Mouse (Mus musculus) cortical plate, adult 2 months (tissue): ENCODE measurements around the gene Tmem108. TPM values are rescaled to one million over a fixed set of nuclear protein-coding genes. Genes with fewer than 3 reads are reported as not detected.

Experiments
- H3K27ac ChIP-seq: fragments of 200-500 bp; 2 replicates; pipeline ENCODE4 v1.5.1; 2012; ENCODE audit warnings: low read length, control low read depth, inconsistent platforms; ENCODE audit not compliant: insufficient read depth
- H3K4me1 ChIP-seq: fragments of 200-500 bp; 2 replicates; pipeline ENCODE4 v1.6.1; 2011; ENCODE audit warnings: low read length; ENCODE audit not compliant: control insufficient read depth, insufficient read depth
- H3K4me3 ChIP-seq: fragments of 200-500 bp; 2 replicates; pipeline ENCODE4 v1.5.1; 2011; ENCODE audit warnings: mild to moderate bottlenecking, low read length, control low read depth; ENCODE audit not compliant: insufficient read depth
- CTCF ChIP-seq: fragments of 200-500 bp; IDR thresholded peaks from 2 replicates; pipeline ENCODE4 v1.5.1; 2011; ENCODE audit warnings: mild to moderate bottlenecking, control low read depth, low read length; ENCODE audit not compliant: insufficient read depth; ENCODE audit errors: extremely low read depth
- POLR2A ChIP-seq: fragments of 200-500 bp; IDR thresholded peaks from 2 replicates; pipeline ENCODE4 v1.6.1; 2011; ENCODE audit warnings: mild to moderate bottlenecking, low read length, control low read depth; ENCODE audit not compliant: insufficient read depth; ENCODE audit errors: extremely low read depth
- polyA plus RNA-seq: library from polyadenylated mRNA; depleted of rRNA; stranded (reverse); fragments of >200 nt; gene quantifications from 2 replicates; pipeline ENCODE4 v1.2.3, GENCODE M21; 2012

The Tmem108 gene
- polyA plus RNA-seq, 1 experiment, result 21.4 TPM

- H3K4me1 ChIP-seq, result peaks cover 5% of the 10 kb centered on the region
- no peak overlapping the region for H3K4me3 ChIP-seq
- no peak for TF ChIP-seq CTCF
- no peak for TF ChIP-seq POLR2A
- no peak overlapping the region for H3K27ac ChIP-seq
Measured at GRCm38 (mm10) chr9:103503586-103504298, 257.9 kb downstream of the Tmem108 start.

- no peak overlapping the region for H3K27ac ChIP-seq
- no peak overlapping the region for H3K4me3 ChIP-seq
- peaks cover 5% of the 10 kb centered on the region for H3K4me1 ChIP-seq
- no peak for TF ChIP-seq POLR2A
- TF ChIP-seq CTCF, result no peak
Measured at GRCm38 (mm10) chr9:103502655-103503054, 259.0 kb downstream of the Tmem108 start.

DNA sequence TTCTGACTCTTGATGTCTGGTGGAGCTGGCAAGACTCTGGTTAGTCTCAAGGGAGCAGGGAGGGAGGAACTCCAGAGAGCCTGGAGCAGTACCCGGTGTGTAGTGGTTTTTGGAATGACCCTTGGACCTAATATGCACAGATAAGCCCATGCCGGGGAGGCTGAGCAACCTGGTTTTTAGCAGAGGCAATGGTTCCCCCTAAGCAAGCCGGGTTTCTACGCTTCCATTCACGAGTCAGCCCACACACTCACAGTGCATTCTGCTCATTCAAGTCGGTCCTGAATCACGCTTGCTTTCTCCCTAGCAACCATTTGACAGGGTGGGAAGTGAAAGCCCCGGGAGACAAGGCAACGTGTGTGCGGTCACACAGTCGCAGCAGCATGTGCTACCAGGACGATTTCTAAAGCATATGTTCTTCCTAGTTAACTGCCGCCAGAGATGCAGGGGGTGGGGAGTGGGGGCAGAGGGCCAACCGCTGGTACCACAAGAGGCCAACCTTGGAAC lies 259.7 kb downstream of the Tmem108 start:
- TF ChIP-seq CTCF (no peak), POLR2A (no peak)
- Histone ChIP-seq H3K4me1 (peaks cover 5% of the 10 kb centered on the region), H3K27ac (no peak overlapping the region), H3K4me3 (no peak overlapping the region)

- no peak overlapping the region for H3K4me3 ChIP-seq
- no peak for TF ChIP-seq CTCF
- TF ChIP-seq POLR2A, result no peak
- peaks cover 3% of the 10 kb centered on the region for H3K4me1 ChIP-seq
- H3K27ac ChIP-seq, result no peak overlapping the region
Measured at GRCm38 (mm10) chr9:103499366-103499765, 262.3 kb downstream of the Tmem108 start.

DNA sequence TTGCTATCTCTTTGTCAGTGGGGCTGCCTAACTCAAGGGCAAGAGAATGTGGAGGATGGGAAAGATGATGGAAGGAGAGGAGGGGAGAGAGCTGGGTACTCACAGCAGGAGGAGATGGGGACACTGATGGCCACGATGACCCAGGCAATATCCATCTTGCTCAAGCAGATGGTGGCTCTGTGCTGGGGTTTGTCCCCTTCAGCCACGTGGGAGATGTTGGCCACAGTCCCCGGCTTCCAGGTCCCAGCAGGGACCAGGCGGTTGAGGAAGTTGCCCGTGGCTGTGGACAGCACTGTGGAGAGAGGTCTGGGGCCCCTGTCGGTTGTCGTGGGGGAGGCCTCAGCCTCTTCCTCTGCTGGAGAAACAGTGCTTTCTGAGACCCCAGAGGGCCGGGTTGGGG lies 262.9 kb downstream of the Tmem108 start:
- Histone ChIP-seq H3K4me3 (no peak overlapping the region), H3K4me1 (peaks cover 3% of the 10 kb centered on the region), H3K27ac (no peak overlapping the region)
- TF ChIP-seq CTCF, result no peak
- TF ChIP-seq POLR2A, result no peak

GRCm38 (mm10) chr9:103495391-103495790 lies 266.2 kb downstream of the Tmem108 start:
- peaks cover 2% of the 10 kb centered on the region for H3K4me1 ChIP-seq
- H3K27ac ChIP-seq, result no peak overlapping the region
- no peak overlapping the region for H3K4me3 ChIP-seq
- no peak for TF ChIP-seq POLR2A
- TF ChIP-seq CTCF, result no peak

DNA sequence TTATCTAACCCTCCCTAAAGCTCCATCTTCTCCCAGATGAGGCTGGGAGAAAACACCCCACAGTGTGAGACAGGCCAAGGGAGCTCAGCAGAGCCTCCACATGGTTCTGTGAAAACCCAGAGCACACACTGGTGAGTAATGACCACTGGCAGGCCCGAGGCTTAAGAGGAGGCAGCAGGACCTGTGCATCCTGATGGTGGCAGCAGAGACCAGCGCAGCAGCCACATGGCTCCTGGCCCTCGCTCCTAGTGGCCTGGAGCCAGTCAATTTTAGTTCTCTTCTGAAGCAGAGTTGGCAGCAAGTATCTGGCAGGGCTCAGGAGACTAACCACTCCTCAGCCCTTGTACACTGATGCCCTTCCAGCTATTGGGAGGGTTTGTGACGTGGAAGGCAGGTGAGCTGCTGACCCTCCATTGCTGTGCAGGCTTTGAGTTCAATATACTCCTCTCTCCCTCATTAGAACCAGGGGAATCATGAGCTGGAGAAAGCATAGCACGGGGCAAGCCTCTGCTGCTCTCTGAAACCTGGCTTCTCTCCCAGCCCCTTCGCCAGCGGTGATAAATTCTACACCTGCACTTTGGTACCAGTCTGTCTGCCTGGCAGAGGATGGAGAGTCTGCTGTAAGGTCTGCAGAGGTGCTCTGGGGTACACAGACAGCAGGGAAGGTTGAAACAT lies 267.2 kb downstream of the Tmem108 start:
- TF ChIP-seq CTCF (peak; percentile 95), POLR2A (no peak)

GRCm38 (mm10) chr9:103491985-103492384 lies 269.7 kb downstream of the Tmem108 start:
- TF ChIP-seq POLR2A (no peak), CTCF (no peak)
- no peak overlapping the region for H3K4me3 ChIP-seq
- no peak overlapping the region for H3K27ac ChIP-seq
- H3K4me1 ChIP-seq, result peaks cover 2% of the 10 kb centered on the region

More for the DNA sequence above, 267.2 kb downstream of the Tmem108 start:
- Histone ChIP-seq H3K27ac (no peak overlapping the region), H3K4me3 (no peak overlapping the region), H3K4me1 (peaks cover 2% of the 10 kb centered on the region)

DNA sequence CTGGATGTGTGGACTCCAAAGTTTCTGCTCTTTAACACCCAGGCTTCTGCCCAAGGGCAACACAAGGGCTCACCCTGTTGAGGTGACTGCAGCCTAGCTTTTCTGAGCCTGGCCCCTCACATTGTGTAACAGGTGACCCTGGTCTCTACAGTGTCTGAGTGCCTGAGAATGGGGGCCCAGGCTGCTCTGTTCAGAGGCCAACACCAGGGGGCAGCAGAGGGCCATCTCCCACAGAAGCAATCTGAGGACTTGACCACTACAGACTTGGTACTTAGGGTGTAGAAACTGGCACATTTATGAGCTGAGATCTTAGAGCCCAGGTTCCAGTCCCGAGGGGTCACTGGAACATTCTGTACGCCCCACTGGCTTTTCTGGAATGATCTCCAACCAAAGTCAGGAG lies 271.2 kb downstream of the Tmem108 start:
- Histone ChIP-seq H3K4me1 (peaks cover 2% of the 10 kb centered on the region), H3K27ac (no peak overlapping the region)
- TF ChIP-seq CTCF (peak; percentile 80), POLR2A (no peak)

DNA sequence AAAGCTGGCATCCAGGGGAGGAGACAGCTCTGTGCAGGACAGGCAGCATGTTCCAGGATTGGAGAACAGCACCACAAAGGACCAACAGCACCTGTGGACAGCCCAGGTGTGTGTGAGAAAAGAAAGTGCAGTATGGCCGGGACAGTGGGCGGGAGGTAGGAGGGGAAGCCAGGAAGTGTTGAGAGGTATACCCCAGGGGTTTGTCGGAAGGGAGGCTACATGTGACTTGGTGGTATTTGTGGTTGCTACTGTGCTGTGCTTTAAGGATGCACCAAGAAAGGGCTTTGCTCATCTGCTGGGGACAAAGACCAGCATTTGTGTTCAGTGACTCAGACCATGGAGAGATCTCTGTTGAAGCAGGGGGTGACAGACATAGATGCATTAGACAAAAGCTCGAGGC lies 271.8 kb downstream of the Tmem108 start:
- TF ChIP-seq POLR2A (no peak), CTCF (no peak)
- Histone ChIP-seq H3K4me3 (no peak overlapping the region), H3K4me1 (peaks cover 2% of the 10 kb centered on the region), H3K27ac (no peak overlapping the region)

More for the DNA sequence above, 271.2 kb downstream of the Tmem108 start:
- H3K4me3 ChIP-seq, result no peak overlapping the region
